Mouse (Mus musculus): Measurements from ENCODE around the gene Gm20518.

GRCm38 (mm10) chr16:17857157-17857556, 34.3 kb downstream of the Gm20518 start:
- TF ChIP-seq CTCF (IDR thresholded peaks at IDR 0.05; ENCODE audit: low read depth): no peak
- TF ChIP-seq EP300 (optimal IDR thresholded peaks at IDR 0.05): no peak
